Mouse (Mus musculus) hindbrain, embryonic 16.5 days (tissue): ENCODE data around the gene Fyttd1. TPM values are rescaled to one million over a fixed set of nuclear protein-coding genes. Genes with fewer than 3 reads are reported as not detected.

Experiments used
- ATAC-seq: fragments of 200-750 bp; cut with Nextera tagmentation; 2 replicates; pipeline ENCODE4 v1.8.0; 2017; ENCODE audit warnings: moderate TSS enrichment, moderate library complexity
- H3K27ac ChIP-seq: fragments of 300-500 bp; sonication (generic); 2 replicates; pipeline ENCODE4 v1.5.1; 2014; ENCODE audit warnings: low read depth, mild to moderate bottlenecking, control low read depth, low read length, moderate library complexity
- H3K27me3 ChIP-seq: fragments of 300-500 bp; sonication (generic); replicated peaks from 2 replicates; pipeline ENCODE4 v1.6.1; 2014; ENCODE audit warnings: low read length; ENCODE audit not compliant: control insufficient read depth, insufficient read depth
- H3K36me3 ChIP-seq: fragments of 300-500 bp; sonication (generic); 2 replicates; pipeline ENCODE4 v1.6.1; 2014; ENCODE audit warnings: mild to moderate bottlenecking, low read length, moderate library complexity, mixed read lengths; ENCODE audit not compliant: control insufficient read depth, insufficient read depth
- H3K4me1 ChIP-seq: fragments of 300-500 bp; sonication (generic); 2 replicates; pipeline ENCODE4 v1.6.1; 2014; ENCODE audit warnings: low read depth, low read length; ENCODE audit not compliant: control insufficient read depth, insufficient read depth
- H3K4me2 ChIP-seq: fragments of 300-500 bp; sonication (generic); 2 replicates; pipeline ENCODE4 v1.6.1; 2014; ENCODE audit warnings: mild to moderate bottlenecking, low read length, control low read depth, moderate library complexity
- H3K4me3 ChIP-seq: fragments of 300-500 bp; sonication (generic); 2 replicates; pipeline ENCODE4 v1.5.1; 2014; ENCODE audit warnings: mild to moderate bottlenecking, low read length, control low read depth, moderate library complexity
- H3K9ac ChIP-seq: fragments of 300-500 bp; sonication (generic); 2 replicates; pipeline ENCODE4 v1.6.1; 2014; ENCODE audit warnings: low read depth, mild to moderate bottlenecking, control low read depth, low read length, moderate library complexity
- H3K9me3 ChIP-seq: fragments of 300-500 bp; sonication (generic); 2 replicates; pipeline ENCODE4 v1.6.1; 2014; ENCODE audit warnings: mild to moderate bottlenecking, low read length, moderate library complexity; ENCODE audit not compliant: control insufficient read depth
- WGBS: fragments of 180-500 bp; shearing (Covaris S2); extraction: QIAGEN DNeasy Blood & Tissue Kit; methylation state at CpG from one replicate; pipeline ENCODE4 v1.1.7; 2014; 5-methylcytosine and 5-hydroxymethylcytosine counted together
- polyA plus RNA-seq: library from polyadenylated mRNA; unstranded; fragments of >200 nt; fragmentation: Nextera tagmentation; extraction: Ambion mirVana; gene quantifications from 2 replicates; pipeline ENCODE4 v1.2.1, GENCODE M21; 2015

The Fyttd1 gene
- 103 and 104 TPM in 2 replicates for polyA plus RNA-seq

DNA sequence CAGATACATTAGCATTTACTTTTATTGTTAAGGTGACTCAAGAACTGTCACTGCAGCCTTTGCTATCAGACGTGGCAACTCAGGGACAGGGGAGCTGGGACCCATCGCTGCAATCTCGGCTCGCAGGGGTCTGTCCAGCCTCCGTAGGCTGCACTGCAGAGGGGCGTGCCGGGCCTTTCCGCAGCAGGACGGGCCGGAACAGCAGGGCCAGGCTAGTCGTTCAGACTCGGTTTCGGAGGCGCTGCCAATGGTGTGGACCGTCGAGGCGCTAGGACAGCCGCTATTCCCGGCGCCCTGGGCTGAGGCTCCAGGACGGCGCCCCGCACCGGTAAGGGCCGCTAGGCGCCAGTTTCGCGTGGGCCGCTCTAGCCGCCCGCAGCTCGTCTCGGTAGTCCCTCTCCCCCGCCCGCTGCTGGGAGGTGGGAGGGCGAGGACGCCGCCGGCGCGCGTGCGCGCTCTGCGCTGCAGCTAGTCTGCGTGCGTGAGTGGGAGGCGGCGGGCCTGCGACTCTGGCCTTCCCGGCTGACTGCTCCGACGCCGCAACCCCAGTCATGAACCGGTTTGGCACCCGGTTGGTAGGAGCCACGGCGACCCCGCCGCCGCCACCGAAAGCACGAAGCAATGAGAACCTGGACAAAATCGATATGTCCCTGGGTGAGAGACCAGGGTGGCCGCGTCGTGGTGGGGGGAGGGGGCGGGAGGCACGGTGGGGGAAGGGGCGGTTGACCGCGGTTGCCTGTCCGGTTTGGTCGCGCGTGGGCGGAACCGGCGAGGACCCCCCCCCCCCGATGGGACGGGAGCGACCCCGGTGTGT lies at the start of gene Fyttd1, which contains the start of gene Rubcn:
Fyttd1 (plus strand) TSS at position 158 of the 814 bp plus-strand sequence.
Rubcn (minus strand) TSS at position 424 of the 814 bp plus-strand sequence.
- peak; percentile 98 for ATAC-seq
- Histone ChIP-seq H3K4me3 (peak within 1 kb of the TSS; percentile 60), H3K9me3 (no peaks in the 10 kb centered on the region), H3K27ac (peak within 1 kb of the TSS; percentile 89), H3K36me3 (no peaks in the 10 kb centered on the region), H3K4me2 (peak within 1 kb of the TSS; percentile 79), H3K27me3 (no peaks in the 10 kb centered on the region), H3K4me1 (peaks cover 11% of the 10 kb centered on the region), H3K9ac (peak within 1 kb of the TSS; percentile 84)
- WGBS, result under 1% methylated on average over 65 of the region's 83 CpGs

DNA sequence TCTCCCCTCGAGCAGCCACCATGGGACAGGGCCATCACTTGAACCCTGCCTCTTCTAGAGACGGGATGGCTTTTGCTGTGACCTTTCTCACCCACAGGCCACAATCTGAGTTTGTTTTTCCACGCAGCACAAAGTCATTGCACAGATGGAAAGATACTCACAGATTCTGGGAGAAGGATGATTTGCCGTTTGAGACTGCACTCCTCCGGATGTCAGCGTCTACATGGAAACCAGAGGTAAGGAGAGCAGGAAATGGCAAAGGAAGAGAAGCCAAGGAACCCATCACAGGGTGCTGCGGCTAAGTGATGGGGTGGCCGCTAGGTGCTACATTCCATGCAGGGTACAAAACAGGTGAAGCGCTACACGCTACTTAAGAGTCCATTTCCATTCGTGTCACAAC lies 48.2 kb upstream of the Fyttd1 start:
- Histone ChIP-seq H3K4me1 (no peaks in the 10 kb centered on the region), H3K4me2 (no peak overlapping the region), H3K9me3 (no peaks in the 10 kb centered on the region), H3K9ac (no peak overlapping the region), H3K36me3 (peaks cover 37% of the 10 kb centered on the region), H3K4me3 (no peak overlapping the region), H3K27ac (no peak overlapping the region), H3K27me3 (no peaks in the 10 kb centered on the region)
- no peak for ATAC-seq
- WGBS, result 91% methylated on average over 11 of the region's 11 CpGs

- Histone ChIP-seq H3K27ac (no peak overlapping the region), H3K4me2 (no peak overlapping the region), H3K4me3 (no peak overlapping the region), H3K36me3 (peaks cover 33% of the 10 kb centered on the region), H3K4me1 (no peaks in the 10 kb centered on the region), H3K9me3 (no peaks in the 10 kb centered on the region), H3K27me3 (no peaks in the 10 kb centered on the region), H3K9ac (no peak overlapping the region)
- ATAC-seq, result no peak
- 86% methylated on average over 4 of the region's 4 CpGs for whole genome bisulfite sequencing
Observed at GRCm38 (mm10) chr16:32831501-32831900, 45.8 kb upstream of the Fyttd1 start.

DNA sequence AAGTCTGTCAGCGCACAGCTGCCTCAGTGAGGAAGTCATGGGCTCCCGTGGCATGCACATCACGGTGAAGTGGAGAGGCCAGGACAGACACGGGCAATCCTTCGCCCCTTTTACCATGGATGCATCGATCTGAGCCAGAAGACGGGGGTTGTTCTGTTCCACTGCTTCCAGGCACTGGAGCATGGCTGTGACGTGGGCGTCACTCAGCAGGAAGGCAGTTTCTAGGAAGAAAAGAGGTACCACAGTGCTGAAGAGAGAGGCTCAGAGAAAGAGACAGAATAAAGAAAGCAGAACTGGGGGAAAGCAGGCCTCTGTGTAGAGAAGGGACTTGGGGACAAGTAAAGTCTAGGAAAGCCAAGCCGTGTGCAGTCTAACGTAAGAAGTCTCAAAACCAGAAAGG lies 30.2 kb upstream of the Fyttd1 start:
- H3K9ac ChIP-seq, result no peak overlapping the region
- no peak for ATAC-seq
- WGBS, result 88% methylated on average over 11 of the region's 11 CpGs
- H3K36me3 ChIP-seq, result peaks cover 32% of the 10 kb centered on the region
- H3K4me2 ChIP-seq, result no peak overlapping the region
- H3K4me3 ChIP-seq, result no peak overlapping the region
- H3K9me3 ChIP-seq, result no peaks in the 10 kb centered on the region
- H3K27ac ChIP-seq, result no peak overlapping the region
- H3K4me1 ChIP-seq, result no peaks in the 10 kb centered on the region
- H3K27me3 ChIP-seq, result no peaks in the 10 kb centered on the region

GRCm38 (mm10) chr16:32849042-32849830 lies 28.1 kb upstream of the Fyttd1 start:
- H3K27ac ChIP-seq, result no peak overlapping the region
- no peak for ATAC-seq
- H3K36me3 ChIP-seq, result peaks cover 28% of the 10 kb centered on the region
- no peaks in the 10 kb centered on the region for H3K4me1 ChIP-seq
- no peak overlapping the region for H3K4me3 ChIP-seq
- WGBS, result 94% methylated on average over 11 of the region's 11 CpGs
- H3K27me3 ChIP-seq, result no peaks in the 10 kb centered on the region
- H3K9ac ChIP-seq, result no peak overlapping the region
- H3K4me2 ChIP-seq, result no peak overlapping the region
- H3K9me3 ChIP-seq, result no peaks in the 10 kb centered on the region

- Histone ChIP-seq H3K4me2 (no peak overlapping the region), H3K4me1 (no peaks in the 10 kb centered on the region; the same call in 1 of the 2 replicates), H3K9ac (no peak overlapping the region), H3K9me3 (no peaks in the 10 kb centered on the region), H3K36me3 (peaks cover 7% of the 10 kb centered on the region), H3K27me3 (no peaks in the 10 kb centered on the region), H3K4me3 (no peak overlapping the region), H3K27ac (no peak overlapping the region)
- ATAC-seq, result no peak
- WGBS, result 76% methylated on average over 13 of the region's 13 CpGs
Observed at GRCm38 (mm10) chr16:32853492-32854049, 23.7 kb upstream of the Fyttd1 start.

GRCm38 (mm10) chr16:32854050-32854571 lies 23.2 kb upstream of the Fyttd1 start:
- no peaks in the 10 kb centered on the region for H3K27me3 ChIP-seq
- H3K27ac ChIP-seq, result no peak overlapping the region
- 74% methylated on average over 2 of the region's 2 CpGs for WGBS
- H3K4me1 ChIP-seq, result no peaks in the 10 kb centered on the region; the same call in 1 of the 2 replicates
- H3K9me3 ChIP-seq, result no peaks in the 10 kb centered on the region
- peaks cover 6% of the 10 kb centered on the region for H3K36me3 ChIP-seq
- no peak; the same call in 1 of the 2 replicates for ATAC-seq
- H3K9ac ChIP-seq, result no peak overlapping the region
- no peak overlapping the region for H3K4me2 ChIP-seq
- H3K4me3 ChIP-seq, result no peak overlapping the region

- ATAC-seq, result no peak
Observed at GRCm38 (mm10) chr16:32856751-32857150, 20.5 kb upstream of the Fyttd1 start.

More at GRCm38 (mm10) chr16:32856751-32857150, 20.5 kb upstream of the Fyttd1 start:
- H3K27me3 ChIP-seq, result no peaks in the 10 kb centered on the region
- 90% methylated on average over 3 of the region's 3 CpGs for WGBS
- H3K36me3 ChIP-seq, result no peaks in the 10 kb centered on the region
- H3K9me3 ChIP-seq, result no peaks in the 10 kb centered on the region
- no peaks in the 10 kb centered on the region; the same call in 1 of the 2 replicates for H3K4me1 ChIP-seq
- H3K9ac ChIP-seq, result no peak overlapping the region
- no peak overlapping the region for H3K27ac ChIP-seq
- no peak overlapping the region for H3K4me2 ChIP-seq
- H3K4me3 ChIP-seq, result no peak overlapping the region
